Mouse (Mus musculus) heart, embryonic 14.5 days (tissue): ENCODE measurements around the gene Slc16a1. TPM values are rescaled to one million over a fixed set of nuclear protein-coding genes. Genes with fewer than 3 reads are reported as not detected.

Experiments used
- ATAC-seq: fragments of 200-750 bp; cut with Nextera tagmentation; 2 replicates; pipeline ENCODE4 v1.8.0; 2017; ENCODE audit warnings: low read depth, moderate TSS enrichment; ENCODE audit not compliant: insufficient number of reproducible peaks, insufficient read depth, low FRiP score
- H3K27ac ChIP-seq, 2 experiments: fragments of 200-500 bp in 1 of 2; fragments of 300-500 bp in 1 of 2; sonication (generic) in 1 of 2; replicated peaks in 1 of 2; 2 replicates each; pipeline ENCODE4 v1.5.1; 2012 to 2014; ENCODE audit warnings: low read depth in 2 of 2, low read length in 2 of 2, control low read depth in 1 of 2, mild to moderate bottlenecking in 1 of 2, mixed read lengths in 1 of 2; ENCODE audit not compliant: control insufficient read depth in 1 of 2, insufficient read depth in 1 of 2
- H3K27me3 ChIP-seq: fragments of 300-500 bp; sonication (generic); 2 replicates; pipeline ENCODE4 v1.6.1; 2014; ENCODE audit warnings: mild to moderate bottlenecking, low read length, control low read depth; ENCODE audit not compliant: control insufficient read depth, insufficient read depth
- H3K36me3 ChIP-seq: fragments of 300-500 bp; sonication (generic); 2 replicates; pipeline ENCODE4 v1.6.1; 2014; ENCODE audit warnings: mild to moderate bottlenecking, control low read depth, low read length, mixed read lengths; ENCODE audit not compliant: control insufficient read depth, insufficient read depth
- H3K4me1 ChIP-seq, 2 experiments: fragments of 200-500 bp in 1 of 2; fragments of 300-500 bp in 1 of 2; sonication (generic) in 1 of 2; 2 replicates each; pipeline ENCODE4 v1.6.1; 2012 to 2014; ENCODE audit warnings: low read length in 2 of 2, control low read depth in 1 of 2, mixed read lengths in 1 of 2; ENCODE audit not compliant: control insufficient read depth in 2 of 2, insufficient read depth in 2 of 2
- H3K4me2 ChIP-seq: fragments of 300-500 bp; sonication (generic); 2 replicates; pipeline ENCODE4 v1.6.1; 2014; ENCODE audit warnings: mild to moderate bottlenecking, low read length
- H3K4me3 ChIP-seq, 2 experiments: fragments of 200-500 bp in 1 of 2; fragments of 300-500 bp in 1 of 2; sonication (generic) in 1 of 2; 2 replicates each; pipeline ENCODE4 v1.5.1; 2012 to 2014; ENCODE audit warnings: low read length in 2 of 2, mild to moderate bottlenecking in 2 of 2, control low read depth in 1 of 2, low read depth in 1 of 2, moderate library complexity in 1 of 2; ENCODE audit not compliant: control insufficient read depth in 1 of 2, insufficient read depth in 1 of 2
- H3K9ac ChIP-seq: fragments of 300-500 bp; sonication (generic); 2 replicates; pipeline ENCODE4 v1.6.1; 2014; ENCODE audit warnings: mild to moderate bottlenecking, low read length
- H3K9me3 ChIP-seq: fragments of 300-500 bp; sonication (generic); 2 replicates; pipeline ENCODE4 v1.6.1; 2016; ENCODE audit warnings: low read length, control low read depth; ENCODE audit not compliant: control insufficient read depth
- WGBS: fragments of 180-500 bp; shearing (Covaris S2); extraction: QIAGEN DNeasy Blood & Tissue Kit; methylation state at CpG from one replicate; pipeline ENCODE4 v1.1.7; 2014; 5-methylcytosine and 5-hydroxymethylcytosine counted together
- polyA plus RNA-seq: library from polyadenylated mRNA; unstranded; fragments of >200 nt; fragmentation: Nextera tagmentation; extraction: Ambion mirVana; gene quantifications from 2 replicates; pipeline ENCODE4 v1.2.1, GENCODE M21; 2014

Slc16a1 gene
- polyA plus RNA-seq, 1 experiment from 2014 or later: 82.5 TPM

DNA sequence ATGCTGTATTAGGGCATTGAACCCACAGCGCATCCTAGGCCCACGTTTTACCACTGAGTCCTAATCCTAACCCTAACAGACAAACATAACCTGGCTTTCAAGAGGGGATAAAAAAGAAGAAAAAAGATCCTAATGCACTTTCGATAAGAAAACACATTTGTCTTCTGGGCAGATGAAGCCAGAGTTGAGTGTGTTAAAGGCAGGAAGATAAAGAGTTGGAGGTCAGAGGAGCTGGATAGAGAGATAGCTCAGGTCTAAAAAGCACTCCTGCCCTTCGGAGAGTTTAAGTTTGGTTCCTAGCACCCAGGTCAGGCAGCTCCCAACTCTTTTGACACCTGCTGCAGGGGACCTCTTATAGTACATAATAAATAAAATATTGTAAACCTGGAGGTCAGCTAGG lies 21.3 kb downstream of the Slc16a1 start:
- Histone ChIP-seq H3K4me3 (no peak overlapping the region), H3K9ac (no peak overlapping the region), H3K36me3 (peaks cover 32% of the 10 kb centered on the region), H3K9me3 (no peaks in the 10 kb centered on the region), H3K4me1 (peaks cover 11 to 20% of the 10 kb centered on the region in 2 experiments), H3K4me2 (no peak overlapping the region), H3K27me3 (no peaks in the 10 kb centered on the region), H3K27ac (no peak overlapping the region)
- 78% methylated on average over 4 of the region's 4 CpGs for WGBS
- ATAC-seq: no peak

DNA sequence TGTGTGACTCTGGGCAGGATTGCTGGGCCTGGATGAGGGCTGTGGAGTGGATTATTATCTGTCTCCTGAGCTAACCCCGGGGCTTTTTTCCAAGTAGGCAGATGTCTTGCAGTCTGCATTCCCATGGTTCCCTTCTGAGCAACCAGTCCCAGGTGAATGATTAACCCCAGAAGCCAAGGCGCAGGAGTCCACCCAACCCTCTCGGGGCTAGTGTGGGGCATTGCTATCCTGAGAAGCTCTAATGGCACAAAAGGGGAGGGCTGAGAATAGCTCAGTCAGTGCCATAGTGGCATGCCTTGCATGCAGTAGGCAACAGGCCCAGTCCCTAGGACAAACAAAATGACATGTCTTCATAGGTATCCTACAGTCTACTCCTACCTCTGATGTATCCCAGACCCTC lies 22.1 kb downstream of the Slc16a1 start:
- ATAC-seq: no peak
- Histone ChIP-seq H3K27ac (peak overlapping the region in 1 of 2 experiments; percentile 16; a peak in 3 of 4 replicates), H3K4me2 (no peak overlapping the region), H3K27me3 (no peaks in the 10 kb centered on the region), H3K9ac (no peak overlapping the region), H3K9me3 (no peaks in the 10 kb centered on the region), H3K4me3 (no peak overlapping the region), H3K4me1 (peaks cover 10 to 18% of the 10 kb centered on the region in 2 experiments), H3K36me3 (peaks cover 26% of the 10 kb centered on the region)
- WGBS: 47% methylated on average over 3 of the region's 3 CpGs

DNA sequence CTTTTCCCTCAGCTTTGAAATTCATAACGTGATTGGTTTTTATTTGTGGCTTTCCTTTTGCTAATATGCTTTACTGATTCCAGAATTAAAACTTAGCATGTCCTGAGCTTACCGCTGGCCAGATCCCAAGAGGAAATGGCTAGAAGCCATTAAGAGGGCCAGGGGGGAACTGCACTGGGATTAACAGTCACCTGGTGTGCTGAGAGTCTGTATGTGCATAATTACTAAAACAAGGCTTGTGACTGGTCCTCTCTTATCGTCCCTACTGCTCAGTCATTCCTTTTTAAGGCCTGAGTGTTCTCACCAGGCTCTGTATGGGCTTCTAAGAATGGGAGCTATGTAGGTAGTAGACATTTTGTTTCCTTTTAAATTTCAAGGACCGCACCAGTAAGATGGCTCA lies 23.5 kb downstream of the Slc16a1 start:
- peak overlapping the region; percentile 15 to 70 for H3K27ac ChIP-seq
- H3K36me3 ChIP-seq: peaks cover 15% of the 10 kb centered on the region
- ATAC-seq: peak; percentile 46; the same call in 1 of the 2 replicates
- no peaks in the 10 kb centered on the region for H3K27me3 ChIP-seq
- H3K4me1 ChIP-seq: peaks cover 12 to 20% of the 10 kb centered on the region in 2 experiments
- WGBS: 30% methylated on average over 4 of the region's 4 CpGs
- H3K9me3 ChIP-seq: no peaks in the 10 kb centered on the region
- no peak overlapping the region for H3K4me2 ChIP-seq
- H3K4me3 ChIP-seq: no peak overlapping the region
- H3K9ac ChIP-seq: no peak overlapping the region

DNA sequence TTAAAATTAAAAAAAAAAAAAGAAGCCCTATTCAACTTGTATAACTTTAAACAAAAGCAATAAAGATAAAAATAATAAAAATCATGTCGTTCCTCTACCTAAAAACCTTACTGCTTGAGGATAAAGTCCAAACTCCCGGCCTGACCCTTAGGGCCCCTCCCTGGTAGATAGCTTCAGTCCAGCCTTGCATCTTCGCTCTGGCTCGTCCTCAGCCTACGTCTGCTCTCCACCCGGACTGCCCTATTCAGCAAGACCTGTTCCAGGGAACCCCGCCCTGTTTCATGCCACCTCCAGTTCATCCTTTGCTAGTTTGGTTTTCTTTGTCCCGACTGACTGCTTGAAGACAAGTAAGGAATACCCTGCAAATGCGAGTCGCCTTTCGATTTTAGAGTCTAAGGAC lies 24.5 kb downstream of the Slc16a1 start:
- Histone ChIP-seq H3K4me2 (no peak overlapping the region), H3K9ac (no peak overlapping the region), H3K27me3 (no peaks in the 10 kb centered on the region), H3K27ac (no peak overlapping the region), H3K9me3 (no peaks in the 10 kb centered on the region), H3K4me1 (peaks cover 16 to 29% of the 10 kb centered on the region in 2 experiments), H3K4me3 (no peak overlapping the region), H3K36me3 (peaks cover 7% of the 10 kb centered on the region; the same call in 1 of the 2 replicates)
- ATAC-seq: no peak
- WGBS: 83% methylated on average over 11 of the region's 11 CpGs

DNA sequence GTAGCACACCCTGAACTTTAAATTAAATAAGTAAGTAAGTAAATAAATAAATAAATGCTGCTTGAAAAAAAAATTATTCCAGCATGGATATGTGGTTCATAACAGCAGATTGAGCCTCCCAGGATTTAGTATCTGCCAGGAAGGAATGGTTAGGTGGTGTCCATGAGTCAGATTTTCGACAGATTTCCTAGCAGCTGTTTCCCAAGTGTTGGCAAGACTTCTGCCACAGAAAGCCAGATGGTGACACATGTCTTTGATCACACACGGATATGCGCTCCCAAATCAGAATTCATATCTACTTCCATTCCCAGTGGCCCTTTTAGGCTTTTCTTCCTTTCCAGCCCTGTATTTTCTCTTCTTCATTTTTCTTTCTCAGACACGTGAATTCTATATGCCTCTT lies 28.5 kb downstream of the Slc16a1 start:
- 0 out of 4 replicates have a peak overlapping the region, but pooled peaks of 1 of the 2 experiments have one; percentile 26 for H3K27ac ChIP-seq
- 0 out of 2 replicates have a peak overlapping the region, but pooled peaks have one; percentile 7 for H3K4me2 ChIP-seq
- no peaks in the 10 kb centered on the region for H3K9me3 ChIP-seq
- no peaks in the 10 kb centered on the region for H3K36me3 ChIP-seq
- peaks cover 24 to 28% of the 10 kb centered on the region in 2 experiments for H3K4me1 ChIP-seq
- no peaks in the 10 kb centered on the region for H3K27me3 ChIP-seq
- 34% methylated on average over 4 of the region's 4 CpGs for WGBS
- H3K9ac ChIP-seq: no peak overlapping the region
- ATAC-seq: no peak
- no peak overlapping the region for H3K4me3 ChIP-seq

DNA sequence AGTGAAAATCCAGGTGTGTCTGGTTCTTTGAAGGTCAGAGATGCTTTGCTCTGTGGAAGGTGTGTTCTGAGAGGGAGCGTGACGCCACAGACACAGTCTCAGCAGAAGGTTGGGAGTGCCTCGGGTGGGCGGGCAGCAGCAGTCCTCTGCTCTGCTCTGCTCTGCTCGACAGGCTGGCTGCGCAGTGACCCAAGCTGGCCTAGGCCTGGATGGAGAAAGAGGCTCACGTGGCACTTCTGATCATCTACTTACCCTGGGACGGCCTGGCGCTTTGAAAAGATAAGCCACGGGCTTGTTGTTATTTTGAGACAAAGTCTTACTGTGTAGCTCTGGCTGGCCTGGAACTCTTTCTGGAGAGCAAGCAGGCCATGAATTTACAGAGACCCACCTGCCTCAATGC lies 29.0 kb downstream of the Slc16a1 start:
- peaks cover 22 to 23% of the 10 kb centered on the region in 2 experiments for H3K4me1 ChIP-seq
- H3K27me3 ChIP-seq: no peaks in the 10 kb centered on the region
- peak overlapping the region in 1 of 2 experiments; percentile 26; a peak in 1 of 4 replicates for H3K27ac ChIP-seq
- no peak for ATAC-seq
- H3K4me2 ChIP-seq: peak overlapping the region; percentile 7; the same call in 1 of the 2 replicates
- no peak overlapping the region for H3K4me3 ChIP-seq
- H3K36me3 ChIP-seq: no peaks in the 10 kb centered on the region
- 21% methylated on average over 10 of the region's 10 CpGs for WGBS
- H3K9ac ChIP-seq: no peak overlapping the region
- no peaks in the 10 kb centered on the region for H3K9me3 ChIP-seq

DNA sequence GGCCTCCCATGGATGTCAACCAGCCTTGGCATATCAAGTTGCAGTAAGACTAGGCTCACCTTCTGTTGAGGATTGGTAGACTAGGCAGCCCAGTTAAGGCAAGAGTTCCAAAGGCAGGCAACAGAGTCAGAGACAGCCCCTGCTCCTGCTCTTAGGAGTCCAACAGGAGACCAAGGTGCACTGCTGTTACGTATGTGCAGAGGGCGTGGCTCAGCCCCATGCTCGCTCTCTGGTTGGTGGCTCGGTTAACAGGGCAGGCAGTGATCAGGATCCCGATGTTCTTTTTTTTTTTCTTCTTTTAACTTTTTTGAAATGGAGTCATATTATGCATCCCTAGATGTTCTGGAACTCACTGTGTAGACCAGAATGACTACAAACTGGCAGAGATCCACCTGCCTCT lies 30.5 kb downstream of the Slc16a1 start:
- WGBS: 90% methylated on average over 5 of the region's 5 CpGs
- ATAC-seq: no peak
- H3K27ac ChIP-seq: no peak overlapping the region
- no peaks in the 10 kb centered on the region for H3K27me3 ChIP-seq
- H3K4me3 ChIP-seq: no peak overlapping the region
- no peaks in the 10 kb centered on the region for H3K36me3 ChIP-seq
- H3K4me1 ChIP-seq: peaks cover 21 to 25% of the 10 kb centered on the region in 2 experiments
- H3K4me2 ChIP-seq: no peak overlapping the region
- no peaks in the 10 kb centered on the region for H3K9me3 ChIP-seq
- no peak overlapping the region for H3K9ac ChIP-seq

DNA sequence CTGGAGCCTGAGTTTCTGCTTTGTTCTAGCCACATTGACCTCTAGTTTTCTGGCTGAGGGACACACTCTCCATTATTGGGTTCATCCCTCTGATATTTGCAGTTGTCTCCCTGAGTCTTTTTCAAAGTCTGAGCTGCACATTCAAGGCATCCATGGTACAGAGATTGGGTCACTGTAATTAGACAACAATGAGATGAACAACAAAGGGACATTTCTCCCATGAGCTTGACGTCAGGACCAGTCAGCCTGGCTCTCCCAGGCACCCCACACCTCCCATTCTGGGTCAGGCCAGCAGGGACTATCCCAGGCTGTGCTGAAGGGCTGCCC lies 31.4 kb downstream of the Slc16a1 start:
- Histone ChIP-seq H3K27me3 (no peaks in the 10 kb centered on the region), H3K4me2 (no peak overlapping the region), H3K4me3 (no peak overlapping the region), H3K9ac (no peak overlapping the region), H3K4me1 (peaks cover 28 to 34% of the 10 kb centered on the region in 2 experiments), H3K36me3 (no peaks in the 10 kb centered on the region), H3K27ac (no peak overlapping the region), H3K9me3 (no peaks in the 10 kb centered on the region)
- no peak for ATAC-seq
- WGBS: 57% methylated on average over 1 of the region's 1 CpGs
